Mouse (Mus musculus): Measurements from ENCODE around the gene Cdkl3. TPM values are rescaled to one million over a fixed set of nuclear protein-coding genes. Genes with fewer than 3 reads are reported as not detected.

Cdkl3 gene
- polyA plus RNA-seq, 1 experiment from 2014 or later = 6.0 TPM

DNA sequence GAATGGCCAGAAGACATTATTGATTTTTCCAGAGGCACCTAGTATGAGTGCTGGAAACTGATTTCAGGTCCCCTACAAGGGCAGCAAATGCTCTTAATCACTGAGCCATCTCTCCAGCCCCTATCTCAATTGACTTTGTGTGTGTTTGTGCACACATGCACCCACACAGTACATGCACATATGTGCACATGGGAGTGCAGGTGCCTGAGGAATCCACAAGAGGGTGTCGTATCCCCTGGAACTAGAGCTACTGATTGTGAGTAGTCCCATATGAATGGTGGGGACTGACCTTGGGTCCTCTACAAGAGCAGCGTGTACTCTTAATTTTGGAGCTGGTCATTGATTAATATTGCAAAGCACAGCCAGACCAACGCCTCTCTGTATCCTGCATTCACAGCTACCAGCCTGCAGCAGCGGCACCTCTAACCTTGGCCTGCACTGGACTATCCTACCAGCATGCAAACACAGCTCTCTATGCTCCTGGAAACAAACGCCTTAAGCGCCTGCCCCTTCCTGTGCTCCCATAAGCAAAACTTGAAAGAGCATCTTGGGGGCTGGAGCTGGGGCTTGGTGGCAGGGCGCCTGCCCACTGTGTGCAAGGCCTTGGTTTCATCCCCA, 126.5 kb downstream of the Cdkl3 start:
- H3K27ac ChIP-seq (ENCODE audit: low read length) = no peak overlapping the region
- H3K4me3 ChIP-seq (ENCODE audit: low read length) = no peak overlapping the region
- no peak for ATAC-seq
- no peaks in the 10 kb centered on the region for H3K36me3 ChIP-seq (ENCODE audit: control insufficient read depth, insufficient read depth, low read length)
- no peaks in the 10 kb centered on the region for H3K4me1 ChIP-seq (ENCODE audit: control insufficient read depth, insufficient read depth, low read length)
- WGBS = 76% methylated on average over 7 of the region's 7 CpGs
- H3K9me3 ChIP-seq (ENCODE audit: control insufficient read depth, low read length) = 0 out of 2 replicates have a peak, but pooled peaks cover 4% of the 10 kb centered on the region
- no peak overlapping the region for H3K9ac ChIP-seq (ENCODE audit: low read depth, low read length)
- H3K4me2 ChIP-seq (ENCODE audit: low read depth, low read length) = no peak overlapping the region
- H3K27me3 ChIP-seq (replicated peaks; ENCODE audit: control insufficient read depth, insufficient read depth, low read length) = no peaks in the 10 kb centered on the region

Small RNA genes within 50 kb of the gene (microRNA-seq; reads per million reads assigned to microRNA genes)
- gene Gm24157 (not detected), gene Mir3061 (10.5 reads per million, percentile 22 among the genes with 10 or more reads in this experiment)

Other genes starting within 250 kb of the Cdkl3 start
- 21.2 and 27.6 TPM in 2 replicates for gene Sec24a, start 240.6 kb upstream of the Cdkl3 start, polyA plus RNA-seq (2015; fragmentation: Nextera tagmentation; extraction: Ambion mirVana)
- gene Sar1b, start 240.5 kb upstream of the Cdkl3 start, polyA plus RNA-seq (2015; fragmentation: Nextera tagmentation; extraction: Ambion mirVana) = 218 and 226 TPM in 2 replicates
- gene Jade2, start 146.6 kb upstream of the Cdkl3 start, polyA plus RNA-seq (2015; fragmentation: Nextera tagmentation; extraction: Ambion mirVana) = 1.3 and 1.5 TPM in 2 replicates
- 81.5 and 87.0 TPM in 2 replicates for gene Cdkn2aipnl, start 36.6 kb upstream of the Cdkl3 start, polyA plus RNA-seq (2015; fragmentation: Nextera tagmentation; extraction: Ambion mirVana)
- gene Ube2b, start 3.5 kb upstream of the Cdkl3 start, polyA plus RNA-seq (2015; fragmentation: Nextera tagmentation; extraction: Ambion mirVana) = 185 and 201 TPM in 2 replicates
- gene Ppp2ca, start 94.5 kb downstream of the Cdkl3 start, polyA plus RNA-seq (2015; fragmentation: Nextera tagmentation; extraction: Ambion mirVana) = 20.2 and 51.9 TPM in 2 replicates
- not detected in 2 replicates for gene Olfr1373, start 141.3 kb downstream of the Cdkl3 start, polyA plus RNA-seq (2015; fragmentation: Nextera tagmentation; extraction: Ambion mirVana)
- gene Olfr1371, start 209.8 kb downstream of the Cdkl3 start, polyA plus RNA-seq (2015; fragmentation: Nextera tagmentation; extraction: Ambion mirVana) = not detected in 2 replicates
- 708 and 723 TPM in 2 replicates for gene Skp1a, start 227.8 kb downstream of the Cdkl3 start, polyA plus RNA-seq (2015; fragmentation: Nextera tagmentation; extraction: Ambion mirVana)